Comparison of ENCODE assay signal across 10 mouse cellular contexts in genomic region chr4:155907003-155907402, GRCm38 (mm10). TPM values are rescaled to one million over a fixed set of nuclear protein-coding genes. Genes with fewer than 3 reads are reported as not detected.
A peak's percentile ranks its signal among the peaks of the same experiment; 100 is the strongest.
DNase-seq lines count a peak whose midpoint lies in the region.
"Had no signal": no experiment of that assay in that cellular context is flagged by ENCODE, and none has a peak within 500 bp of the region (broad histone marks: within the 10 kb centered on the region; RNA-seq: fewer than 3 reads in every experiment).

No protein-coding gene starts in this region.

- intact Hi-C loops in heart, postnatal 14 days (cut with DNase I), result no loop called here

- DNase-seq in adrenal gland, adult 2 months, result peak; percentile 10
- no peak for DNase-seq in adrenal gland, postnatal 36 days
- DNase-seq in heart, postnatal 14 days, result peak; percentile 1
- no peak for DNase-seq in heart, adult 8-10 months (ENCODE audit: low spot score)
- DNase-seq in lung, postnatal 10 days, result peak; percentile 0
- DNase-seq in lung, adult 18-20 months, result no peak
- DNase-seq in adrenal gland, postnatal 14 days, result peak; percentile 18
- DNase-seq: cerebellum, postnatal 36 days; lung, embryonic 14.5 days; spleen, adult 18-20 months had no signal

RNA-seq across cellular contexts. Expression of gene Acap3, which starts 15.4 kb away (rescaled TPM):
- total RNA-seq in adrenal gland, adult 2 months (2021), result 10 to 100 TPM; 14.4 to 20.9 TPM
- polyA plus RNA-seq in adrenal gland, adult 2 months (2012; rRNA removed), result 29.0 and 29.3 TPM in 2 replicates
- 10 to 100 TPM; 20.1 to 20.7 TPM for total RNA-seq in adrenal gland, postnatal 36 days (2021)
- 10 to 100 TPM; 19.6 to 21.6 TPM for total RNA-seq in heart, postnatal 14 days (2021)
- 10 to 100 TPM in 2 of 4 experiments, 1 to 10 TPM in 2; 9.5 to 13.8 (median 10.9) TPM for total RNA-seq in heart, adult 8-10 months (2022)
- total RNA-seq in adrenal gland, postnatal 14 days (2021), result 20.3 and 25.6 TPM in 2 replicates

RNA-seq across cellular contexts. Expression of gene Pusl1, which starts 15.4 kb away (rescaled TPM):
- total RNA-seq in adrenal gland, adult 2 months (2021), result 10 to 100 TPM; 21.8 to 28.4 TPM
- 118 and 119 TPM in 2 replicates for polyA plus RNA-seq in adrenal gland, adult 2 months (2012; rRNA removed)
- 10 to 100 TPM; 25.1 to 28.1 TPM for total RNA-seq in adrenal gland, postnatal 36 days (2021)
- total RNA-seq in heart, postnatal 14 days (2021), result 10 to 100 TPM; 14.8 to 18.0 TPM
- 10 to 100 TPM in 3 of 4 experiments, 1 to 10 TPM in 1; 9.6 to 11.9 (median 10.9) TPM for total RNA-seq in heart, adult 8-10 months (2022)
- total RNA-seq in adrenal gland, postnatal 14 days (2021), result 30.8 and 33.9 TPM in 2 replicates

RNA-seq across cellular contexts. Expression of gene Ube2j2, which starts 36.6 kb away (rescaled TPM):
- total RNA-seq in adrenal gland, adult 2 months (2021), result 10 to 100 TPM; 64.1 to 94.4 TPM
- 93.2 and 95.5 TPM in 2 replicates for polyA plus RNA-seq in adrenal gland, adult 2 months (2012; rRNA removed)
- 10 to 100 TPM; 70.9 to 81.5 TPM for total RNA-seq in adrenal gland, postnatal 36 days (2021)
- 10 to 100 TPM; 53.1 to 62.6 TPM for total RNA-seq in heart, postnatal 14 days (2021)
- 10 to 100 TPM; 46.5 to 51.6 (median 49.3) TPM for total RNA-seq in heart, adult 8-10 months (2022)
- 76.3 and 78.4 TPM in 2 replicates for total RNA-seq in adrenal gland, postnatal 14 days (2021)

RNA-seq across cellular contexts. Expression of gene Ints11, which starts 37.7 kb away (rescaled TPM):
- total RNA-seq in adrenal gland, adult 2 months (2021), result 10 to 100 TPM; 27.5 to 32.0 TPM
- polyA plus RNA-seq in adrenal gland, adult 2 months (2012; rRNA removed), result 24.5 and 30.8 TPM in 2 replicates
- total RNA-seq in adrenal gland, postnatal 36 days (2021), result 10 to 100 TPM; 30.1 to 34.7 TPM
- total RNA-seq in heart, postnatal 14 days (2021), result 10 to 100 TPM; 16.9 to 19.5 TPM
- total RNA-seq in heart, adult 8-10 months (2022), result 10 to 100 TPM; 13.9 to 14.5 (median 14.1) TPM
- 26.4 and 32.5 TPM in 2 replicates for total RNA-seq in adrenal gland, postnatal 14 days (2021)

RNA-seq across cellular contexts. Expression of gene Cptp, which starts 37.8 kb away (rescaled TPM):
- total RNA-seq in adrenal gland, adult 2 months (2021), result 10 to 100 TPM; 18.7 to 21.1 TPM
- 29.4 and 37.1 TPM in 2 replicates for polyA plus RNA-seq in adrenal gland, adult 2 months (2012; rRNA removed)
- total RNA-seq in adrenal gland, postnatal 36 days (2021), result 10 to 100 TPM in 1 of 2 experiments, 1 to 10 TPM in 1; 9.7 to 21.8 TPM
- 10 to 100 TPM in 1 of 2 experiments, 1 to 10 TPM in 1; 9.9 to 10.6 TPM for total RNA-seq in heart, postnatal 14 days (2021)
- 1 to 10 TPM; 7.3 to 9.9 (median 8.6) TPM for total RNA-seq in heart, adult 8-10 months (2022)
- total RNA-seq in adrenal gland, postnatal 14 days (2021), result 18.4 and 21.6 TPM in 2 replicates

Comparison
In these comparisons a context has a peak if more than half of its experiments do, and no peak if none do; other contexts are left out.
1. DNase-seq: peak in adrenal gland, adult 2 months (single experiment), heart, postnatal 14 days (2 of 2), lung, postnatal 10 days (single experiment) and adrenal gland, postnatal 14 days (single experiment); none in adrenal gland, postnatal 36 days (0 of 2), heart, adult 8-10 months (single experiment) and lung, adult 18-20 months (0 of 2).